Mouse (Mus musculus) liver, adult 2 months (tissue): Measurements from ENCODE around the gene Rgmb.

Experiments used
- CTCF ChIP-seq: fragments of 200-500 bp; IDR thresholded peaks from 2 replicates; pipeline ENCODE4 v1.5.1; 2011; ENCODE audit warnings: low read depth, low read length, control low read depth
- POLR2A ChIP-seq: fragments of 200-500 bp; IDR thresholded peaks from 2 replicates; pipeline ENCODE4 v1.6.1; 2011; ENCODE audit warnings: low read length, control low read depth; ENCODE audit not compliant: insufficient read depth; ENCODE audit errors: extremely low read depth

GRCm38 (mm10) chr17:15832398-15832797 lies 1.6 kb upstream of the Rgmb start:
- TF ChIP-seq CTCF (no peak), POLR2A (no peak)
